Mouse (Mus musculus) limb, embryonic 10.5 days (tissue): ENCODE results near the gene Epha10. TPM values are rescaled to one million over a fixed set of nuclear protein-coding genes. Genes with fewer than 3 reads are reported as not detected.

ENCODE experiments used
- DNase-seq: peaks from one replicate; pipeline ENCODE4 v3.0.0-alpha.2; 2017; ENCODE audit warnings: low spot score
- H3K27ac ChIP-seq: fragments of 300-500 bp; sonication (generic); 2 replicates; pipeline ENCODE4 v1.5.1; 2016; ENCODE audit warnings: mild to moderate bottlenecking
- H3K27me3 ChIP-seq: fragments of 300-500 bp; sonication (generic); 2 replicates; pipeline ENCODE4 v1.6.1; 2016; ENCODE audit warnings: low read depth, mild to moderate bottlenecking; ENCODE audit not compliant: poor library complexity, severe bottlenecking
- H3K36me3 ChIP-seq: fragments of 300-500 bp; sonication (generic); 2 replicates; pipeline ENCODE4 v1.6.1; 2016; ENCODE audit warnings: mild to moderate bottlenecking, moderate library complexity
- H3K4me1 ChIP-seq: fragments of 300-500 bp; sonication (generic); 2 replicates; pipeline ENCODE4 v1.6.1; 2016
- H3K4me3 ChIP-seq: fragments of 300-500 bp; sonication (generic); 2 replicates; pipeline ENCODE4 v1.5.1; 2016; ENCODE audit warnings: mild to moderate bottlenecking, moderate library complexity
- H3K9me3 ChIP-seq: fragments of 300-500 bp; sonication (generic); replicated peaks from 2 replicates; pipeline ENCODE4 v1.6.1; 2016; ENCODE audit warnings: mild to moderate bottlenecking
- WGBS: fragments of 180-500 bp; shearing (Covaris S2); methylation state at CpG from one replicate; pipeline ENCODE4 v1.1.7; 2016; 5-methylcytosine and 5-hydroxymethylcytosine counted together
- polyA plus RNA-seq: library from polyadenylated mRNA; unstranded; fragments of >200 nt; fragmentation: Nextera tagmentation; extraction: Ambion mirVana; gene quantifications from 2 replicates; pipeline ENCODE4 v1.2.1, GENCODE M21; 2016

The Epha10 gene
- polyA plus RNA-seq, 1 experiment from 2014 or later = 0.05 TPM

DNA sequence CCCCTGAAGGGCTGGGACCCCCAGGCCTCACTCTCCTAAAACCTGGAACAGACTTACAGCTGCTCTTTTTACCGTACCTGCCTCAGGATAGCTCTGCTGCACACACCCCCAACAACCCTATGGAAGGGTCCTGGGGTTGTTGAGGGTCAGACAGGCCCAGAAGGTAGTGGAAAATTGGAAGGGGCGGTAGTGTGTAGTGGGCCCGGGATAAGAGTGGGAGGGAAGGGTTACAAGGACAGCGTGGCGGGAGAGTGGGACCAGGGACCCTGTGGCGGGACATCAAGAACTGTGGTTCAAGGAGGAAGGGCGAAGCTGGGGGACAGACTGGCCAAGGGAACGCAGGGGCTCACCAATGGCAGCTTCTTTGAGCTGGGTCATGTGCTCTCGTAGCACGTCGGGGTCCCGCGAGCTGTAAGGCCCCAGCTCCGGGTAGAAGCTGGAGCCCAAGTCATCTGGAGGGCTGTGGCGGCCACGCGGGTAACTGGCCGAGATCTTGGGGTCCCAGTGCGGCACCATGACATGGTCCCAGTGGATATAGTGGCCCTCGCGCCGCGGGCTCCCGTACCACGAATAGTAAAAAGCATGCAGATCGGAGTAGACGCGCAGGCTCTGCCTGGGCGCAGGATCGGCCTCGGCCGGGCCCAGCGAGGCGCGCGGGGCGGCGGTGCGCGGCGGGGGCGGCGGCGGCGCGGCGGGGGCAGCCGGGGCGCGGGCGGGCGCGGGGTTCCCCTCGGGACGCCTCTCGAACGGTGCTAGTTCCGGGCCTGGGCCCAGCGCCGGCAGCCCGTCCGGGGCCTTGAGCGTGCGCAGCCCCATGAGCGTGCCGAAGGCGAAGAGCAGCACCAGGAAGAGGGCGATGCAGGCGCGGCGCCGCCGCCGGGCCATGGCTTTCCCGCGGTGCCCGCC, 19.2 kb upstream of the Epha10 start, which contains the start of gene Maneal:
Gene Maneal (minus strand): TSS at position 889 of the 906 bp plus-strand sequence.
- no peak for DNase-seq
- Histone ChIP-seq H3K27ac (no peak within 1 kb of the TSS), H3K9me3 (no peaks in the 10 kb centered on the region), H3K4me3 (peak within 1 kb of the TSS; percentile 56), H3K27me3 (peaks cover 41% of the 10 kb centered on the region), H3K4me1 (peaks cover 15% of the 10 kb centered on the region), H3K36me3 (peaks cover 8% of the 10 kb centered on the region)
- WGBS = 4% methylated on average over 70 of the region's 77 CpGs

DNA sequence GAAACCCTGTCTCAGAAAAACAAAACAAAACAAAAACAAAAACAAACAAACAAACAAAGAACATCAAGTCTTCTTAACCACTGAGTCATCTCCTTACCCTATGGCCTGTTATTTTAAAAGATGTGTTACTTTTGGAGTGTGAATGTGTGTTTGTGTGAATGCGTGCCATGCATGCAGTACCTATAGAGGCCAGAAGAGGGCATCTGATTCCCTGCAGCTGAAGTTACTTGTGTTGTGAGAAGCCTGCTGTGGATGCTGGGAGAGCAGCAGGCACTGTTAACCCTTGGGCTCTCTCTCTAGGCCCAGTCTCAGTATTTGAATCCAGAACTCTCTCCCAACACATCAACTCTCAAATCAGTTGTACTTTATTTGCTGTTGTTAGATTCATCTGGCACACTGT, 8.0 kb upstream of the Epha10 start:
- Histone ChIP-seq H3K4me1 (no peaks in the 10 kb centered on the region), H3K36me3 (no peaks in the 10 kb centered on the region), H3K4me3 (no peak overlapping the region), H3K9me3 (no peaks in the 10 kb centered on the region), H3K27me3 (no peaks in the 10 kb centered on the region), H3K27ac (no peak overlapping the region)
- DNase-seq = no peak
- WGBS = 93% methylated on average over 1 of the region's 1 CpGs

DNA sequence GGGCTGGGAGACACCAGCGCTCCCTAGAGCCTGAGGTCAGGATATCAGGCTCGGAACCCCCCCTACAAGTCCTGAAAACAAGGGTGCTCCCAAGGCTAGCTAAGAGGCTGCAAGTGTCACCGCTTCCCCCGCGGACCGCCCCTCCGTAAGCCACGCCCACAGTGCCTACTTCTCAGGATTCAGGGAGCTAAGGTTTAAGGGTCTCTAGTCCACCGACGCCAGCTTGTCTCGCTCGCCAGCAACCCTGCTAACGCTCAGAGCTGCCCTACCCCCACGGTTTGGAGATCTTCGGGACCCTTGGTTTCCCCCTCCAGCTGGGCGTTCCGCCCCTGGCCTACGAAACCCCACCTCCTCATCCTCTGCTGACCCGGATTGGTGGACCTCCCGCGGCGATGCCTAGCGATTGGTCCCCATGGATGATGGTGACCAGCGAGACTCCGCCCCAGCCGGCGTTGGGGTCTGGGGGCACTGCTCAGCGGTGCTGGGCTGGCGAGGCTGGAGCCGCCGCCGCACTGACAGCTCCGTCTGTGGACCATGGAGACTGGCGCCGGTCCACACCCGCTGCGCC, 726 bp downstream of the Epha10 start:
- peak; percentile 81 for DNase-seq
- Histone ChIP-seq H3K4me1 (peaks cover 20% of the 10 kb centered on the region), H3K27me3 (peaks cover 79% of the 10 kb centered on the region), H3K9me3 (no peaks in the 10 kb centered on the region), H3K4me3 (peak overlapping the region; percentile 53), H3K27ac (no peak overlapping the region), H3K36me3 (no peaks in the 10 kb centered on the region)
- under 1% methylated on average over 37 of the region's 37 CpGs for WGBS

DNA sequence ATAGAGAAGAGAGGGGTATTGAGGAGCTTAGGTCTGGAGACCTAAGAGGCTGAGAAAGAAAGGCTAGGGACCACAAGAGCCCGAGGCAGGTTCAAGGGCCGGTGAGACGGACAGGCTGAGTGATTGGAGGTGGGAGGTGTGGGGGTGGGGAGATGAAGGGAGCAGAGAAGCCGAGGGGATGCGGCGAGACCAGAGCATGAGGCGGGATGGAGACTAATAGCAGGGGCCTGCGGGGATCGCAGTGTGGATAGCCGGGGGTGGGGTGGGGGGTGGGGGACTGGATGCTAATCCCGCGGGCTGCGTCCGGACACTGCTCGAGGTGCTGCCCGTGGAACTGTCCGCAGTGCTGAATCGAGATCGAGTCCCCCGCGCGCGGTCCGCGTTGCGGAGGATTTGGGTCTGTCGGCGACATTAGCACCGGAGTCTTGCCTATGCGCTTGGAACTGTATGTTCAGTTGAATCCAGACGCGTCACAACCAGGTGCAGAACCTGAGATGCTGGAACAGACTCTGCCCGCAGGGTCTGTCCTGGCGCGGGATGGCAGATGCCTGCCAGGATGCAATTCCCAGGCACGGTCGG, 1.5 kb downstream of the Epha10 start:
- Histone ChIP-seq H3K9me3 (no peaks in the 10 kb centered on the region), H3K36me3 (no peaks in the 10 kb centered on the region), H3K4me1 (peaks cover 20% of the 10 kb centered on the region), H3K27ac (no peak overlapping the region), H3K27me3 (peaks cover 88% of the 10 kb centered on the region), H3K4me3 (peak overlapping the region; percentile 53)
- peak; percentile 81 for DNase-seq
- under 1% methylated on average over 37 of the region's 37 CpGs for WGBS

DNA sequence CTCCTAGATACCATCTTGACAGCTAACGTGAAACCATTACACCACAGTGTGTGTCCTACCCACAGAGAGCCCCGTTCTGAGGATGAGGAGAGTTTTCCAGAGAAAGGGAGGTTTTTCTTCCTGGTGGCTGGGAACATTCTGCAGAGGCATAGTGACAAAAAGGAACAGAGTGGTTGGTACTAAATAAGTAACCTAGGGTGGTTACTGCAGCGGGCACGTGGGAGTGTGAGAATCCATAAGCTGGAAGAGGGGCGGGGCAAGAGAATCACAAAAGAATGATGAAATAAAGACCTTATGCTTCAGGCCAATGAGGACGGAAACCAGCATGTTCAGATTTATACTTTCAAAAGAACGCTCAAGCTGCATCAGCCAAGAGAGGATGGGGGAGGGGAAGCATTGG, 8.0 kb downstream of the Epha10 start:
- Histone ChIP-seq H3K36me3 (no peaks in the 10 kb centered on the region), H3K27ac (no peak overlapping the region), H3K4me1 (no peaks in the 10 kb centered on the region), H3K4me3 (no peak overlapping the region), H3K9me3 (no peaks in the 10 kb centered on the region), H3K27me3 (peaks cover 97% of the 10 kb centered on the region)
- WGBS = 75% methylated on average over 7 of the region's 7 CpGs
- no peak for DNase-seq

DNA sequence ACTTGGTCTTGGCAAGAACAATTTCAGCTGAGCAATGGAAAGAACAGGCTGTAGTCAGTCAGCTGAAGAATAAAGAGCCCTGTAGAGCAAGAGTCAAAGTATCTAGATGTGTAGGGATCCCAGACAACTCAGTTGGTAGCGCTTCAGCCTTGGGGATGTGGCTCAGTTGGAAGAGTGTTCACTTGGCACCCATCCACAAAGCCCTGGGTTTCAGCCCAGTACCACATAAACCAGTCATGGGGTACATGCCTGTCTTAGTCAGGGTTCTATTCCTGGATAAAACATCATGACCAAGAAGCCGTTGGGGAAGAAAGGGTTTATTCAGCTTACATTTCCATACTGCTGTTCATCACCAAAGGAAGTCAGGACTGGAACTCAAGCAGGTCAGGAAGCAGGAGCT, 9.2 kb downstream of the Epha10 start:
- no peaks in the 10 kb centered on the region for H3K9me3 ChIP-seq
- H3K4me3 ChIP-seq = no peak overlapping the region
- DNase-seq = no peak
- H3K4me1 ChIP-seq = peaks cover 10% of the 10 kb centered on the region
- no peaks in the 10 kb centered on the region for H3K36me3 ChIP-seq
- peaks cover 97% of the 10 kb centered on the region for H3K27me3 ChIP-seq
- WGBS = 91% methylated on average over 2 of the region's 2 CpGs
- no peak overlapping the region for H3K27ac ChIP-seq

DNA sequence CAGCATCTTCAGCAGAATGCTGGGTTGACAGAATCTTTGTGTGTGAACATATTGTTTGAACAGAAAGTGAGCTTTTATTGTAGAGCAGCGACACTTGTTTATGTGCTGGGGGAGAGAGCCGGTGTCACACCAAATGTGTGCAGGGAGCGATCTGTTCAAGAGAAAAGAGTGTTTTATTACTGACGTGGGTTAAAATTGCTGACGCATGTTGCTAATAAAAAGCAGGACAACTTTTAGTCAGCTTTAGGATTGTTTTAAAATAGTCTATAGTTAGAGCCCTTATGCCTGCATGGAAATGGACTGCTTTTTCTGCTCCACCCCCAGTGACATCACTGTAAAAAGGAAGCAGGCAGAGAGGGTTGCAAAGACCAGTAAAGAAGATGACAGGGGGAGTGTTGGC, 10.1 kb downstream of the Epha10 start:
- Histone ChIP-seq H3K27ac (no peak overlapping the region), H3K4me1 (peaks cover 13% of the 10 kb centered on the region), H3K27me3 (peaks cover 97% of the 10 kb centered on the region), H3K9me3 (no peaks in the 10 kb centered on the region), H3K36me3 (no peaks in the 10 kb centered on the region), H3K4me3 (no peak overlapping the region)
- no peak for DNase-seq
- 70% methylated on average over 5 of the region's 5 CpGs for WGBS

DNA sequence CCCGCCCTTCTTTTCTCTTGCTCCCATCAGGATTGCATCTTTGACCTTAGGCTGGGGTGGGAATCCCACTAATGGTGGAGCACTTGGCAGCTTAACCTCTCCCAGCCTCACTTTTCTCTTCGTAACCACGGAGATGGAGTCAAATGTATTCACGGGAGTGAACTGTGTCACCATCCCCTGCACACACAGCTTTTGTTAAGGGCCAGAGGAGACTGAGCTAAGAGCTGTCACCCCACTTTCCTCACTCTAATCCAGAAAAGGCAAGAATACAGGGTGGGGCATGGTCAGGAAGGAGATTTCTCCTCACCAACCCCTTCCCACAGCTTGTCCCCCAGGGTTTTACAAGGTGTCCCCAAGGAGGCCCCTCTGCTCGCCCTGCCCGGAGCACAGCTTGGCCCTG, 13.1 kb downstream of the Epha10 start:
- Histone ChIP-seq H3K27ac (no peak overlapping the region), H3K27me3 (peaks cover 98% of the 10 kb centered on the region), H3K4me3 (no peak overlapping the region), H3K36me3 (no peaks in the 10 kb centered on the region), H3K9me3 (no peaks in the 10 kb centered on the region), H3K4me1 (peaks cover 13% of the 10 kb centered on the region)
- no peak for DNase-seq
- WGBS = 32% methylated on average over 6 of the region's 6 CpGs

DNA sequence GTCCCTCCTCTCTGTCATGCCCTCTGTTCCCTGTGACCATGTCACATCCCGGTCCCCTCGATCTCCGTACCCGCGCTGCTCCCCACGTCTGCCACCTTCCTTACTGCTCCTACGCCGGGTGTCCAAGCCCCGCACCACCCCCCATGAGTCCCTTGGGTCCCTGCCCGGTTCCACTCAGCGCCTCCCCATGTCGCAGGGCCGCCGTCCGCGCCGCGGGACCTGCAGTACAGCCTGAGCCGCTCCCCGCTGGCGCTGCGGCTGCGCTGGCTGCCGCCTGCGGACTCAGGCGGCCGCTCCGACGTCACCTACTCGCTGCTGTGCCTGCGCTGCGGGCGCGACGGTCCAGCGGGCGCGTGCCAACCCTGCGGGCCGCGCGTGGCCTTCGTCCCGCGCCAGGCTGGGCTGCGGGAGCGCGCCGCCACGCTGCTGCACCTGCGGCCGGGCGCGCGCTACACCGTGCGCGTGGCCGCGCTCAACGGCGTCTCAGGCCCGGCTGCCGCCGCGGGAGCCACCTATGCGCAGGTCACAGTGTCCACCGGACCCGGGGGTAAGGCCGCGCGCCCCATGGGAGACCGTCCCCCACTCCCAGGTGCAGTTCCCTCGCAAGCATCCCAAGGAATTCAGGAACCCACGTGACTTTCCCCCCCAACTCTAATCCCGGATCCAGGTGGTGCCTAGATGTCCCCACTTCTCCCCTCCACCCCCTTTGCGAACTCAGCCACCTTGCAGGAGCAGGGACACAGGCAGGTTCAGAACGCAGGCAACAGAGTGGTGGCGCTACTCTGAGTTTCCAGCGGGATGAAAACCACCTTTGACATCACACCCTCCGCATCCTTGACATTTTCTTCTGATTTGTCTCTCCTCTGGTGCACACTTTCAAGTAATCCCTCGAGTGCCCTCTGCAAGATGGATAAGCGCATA, 14.1 kb downstream of the Epha10 start:
- Histone ChIP-seq H3K4me1 (peaks cover 19% of the 10 kb centered on the region), H3K27me3 (peaks cover 99% of the 10 kb centered on the region)
- peak; percentile 47 for DNase-seq

DNA sequence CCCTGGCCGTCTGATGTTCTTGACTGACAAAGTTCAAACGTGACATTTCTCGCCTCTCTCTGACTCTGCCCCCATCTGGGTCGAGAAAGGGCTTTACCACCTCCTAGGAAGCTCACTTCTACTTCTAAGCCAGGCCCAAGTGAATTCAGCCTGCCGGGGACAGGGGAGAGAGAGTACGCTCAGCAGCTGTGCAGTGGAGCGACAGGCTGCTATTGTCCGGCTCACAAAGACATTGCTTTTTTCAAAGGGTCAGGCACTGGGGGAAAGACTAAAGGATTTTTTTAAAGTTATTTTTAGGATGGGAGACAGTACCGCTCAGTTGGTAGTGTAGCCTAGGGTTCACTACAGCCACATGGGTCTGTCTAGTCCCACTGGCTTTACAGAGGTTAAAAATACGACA, 17.7 kb downstream of the Epha10 start:
- 70% methylated on average over 10 of the region's 10 CpGs for WGBS
- no peaks in the 10 kb centered on the region for H3K9me3 ChIP-seq
- H3K27me3 ChIP-seq = peaks cover 92% of the 10 kb centered on the region
- H3K4me3 ChIP-seq = no peak overlapping the region
- DNase-seq = no peak
- peaks cover 21% of the 10 kb centered on the region for H3K4me1 ChIP-seq
- H3K36me3 ChIP-seq = no peaks in the 10 kb centered on the region
- H3K27ac ChIP-seq = no peak overlapping the region

More for the DNA sequence above, 14.1 kb downstream of the Epha10 start:
- WGBS = 2% methylated on average over 82 of the region's 83 CpGs
- Histone ChIP-seq H3K27ac (no peak overlapping the region), H3K36me3 (no peaks in the 10 kb centered on the region), H3K4me3 (peak overlapping the region; percentile 52), H3K9me3 (no peaks in the 10 kb centered on the region)

DNA sequence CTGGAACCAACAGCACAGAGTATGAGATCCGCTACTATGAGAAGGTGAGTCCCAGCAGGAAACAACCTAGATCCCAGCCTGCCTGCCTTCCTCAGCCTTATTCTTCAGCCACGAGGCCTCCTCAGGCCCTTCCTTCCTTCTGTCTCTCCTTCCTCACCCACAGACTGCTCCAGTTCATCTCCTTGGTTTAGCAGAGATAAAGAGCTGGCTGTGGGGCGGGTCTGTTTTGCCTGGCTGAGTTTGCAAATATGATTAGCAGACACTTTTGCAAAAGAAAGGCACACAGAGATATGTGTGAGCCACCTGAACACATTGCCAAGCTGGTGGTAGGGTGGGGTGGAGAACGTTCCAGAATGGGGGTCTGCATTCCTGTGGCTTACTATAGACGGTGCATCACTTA, 19.2 kb downstream of the Epha10 start:
- peaks cover 11% of the 10 kb centered on the region for H3K4me1 ChIP-seq
- no peak overlapping the region for H3K4me3 ChIP-seq
- H3K27me3 ChIP-seq = peaks cover 88% of the 10 kb centered on the region
- no peaks in the 10 kb centered on the region for H3K9me3 ChIP-seq
- 68% methylated on average over 5 of the region's 5 CpGs for WGBS
- H3K36me3 ChIP-seq = no peaks in the 10 kb centered on the region
- DNase-seq = no peak
- H3K27ac ChIP-seq = no peak overlapping the region

DNA sequence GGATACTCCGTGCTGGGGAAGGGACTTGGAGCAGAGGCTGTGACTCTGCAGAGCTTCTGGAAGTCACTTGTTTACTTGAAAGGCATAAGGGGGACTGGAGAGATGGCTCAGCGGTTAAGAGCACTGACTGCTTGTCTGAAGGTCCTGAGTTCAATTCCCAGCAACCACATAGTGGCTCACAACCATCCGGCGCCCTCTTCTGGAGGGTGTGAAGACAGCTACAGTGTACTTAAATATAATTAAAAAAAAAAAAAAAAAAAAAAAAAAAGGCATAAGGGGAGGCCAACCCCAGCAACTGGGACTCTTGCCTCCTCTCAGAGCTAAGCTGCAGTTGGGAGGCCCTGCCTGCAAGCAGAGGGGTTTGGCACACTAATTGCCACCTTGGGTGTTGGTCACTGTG, 24.7 kb downstream of the Epha10 start:
- H3K4me1 ChIP-seq = peaks cover 17% of the 10 kb centered on the region
- H3K27me3 ChIP-seq = peaks cover 43% of the 10 kb centered on the region
- H3K36me3 ChIP-seq = no peaks in the 10 kb centered on the region
- WGBS = 69% methylated on average over 4 of the region's 4 CpGs
- no peaks in the 10 kb centered on the region for H3K9me3 ChIP-seq
- H3K4me3 ChIP-seq = no peak overlapping the region
- no peak overlapping the region for H3K27ac ChIP-seq
- no peak for DNase-seq
